Mouse (Mus musculus) ES-CJ7 (cell line): ENCODE results near the gene Stn1.

Experiments
- DNase-seq: peaks from one replicate; pipeline ENCODE4 v3.0.0; 2011; ENCODE audit warnings: low read depth, low spot score

Gene Stn1

GRCm38 (mm10) chr19:47542441-47542840 is 5.1 kb upstream of the Stn1 start:
- no peak for DNase-seq

DNA sequence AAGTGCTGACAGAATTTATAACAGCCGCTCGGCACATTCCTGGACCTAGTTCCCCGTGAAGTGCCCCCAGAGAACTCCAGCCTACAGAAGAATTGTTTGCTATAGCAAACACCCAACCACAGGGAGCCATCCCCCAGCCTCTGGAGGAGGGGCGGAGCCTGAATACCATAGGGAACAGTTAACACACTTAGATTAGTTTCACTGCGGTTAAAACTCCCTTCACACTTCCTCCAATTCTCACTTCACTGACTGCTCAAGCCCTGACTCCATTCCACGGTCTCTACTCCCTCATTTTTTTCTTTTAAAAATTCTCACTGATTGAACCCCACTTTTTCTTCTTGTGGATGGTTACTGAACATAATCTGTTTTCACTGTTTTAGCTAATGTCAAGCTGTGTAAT is 1.5 kb upstream of the Stn1 start:
- DNase-seq, result peak; percentile 38

- no peak for DNase-seq
These were observed 572 bp upstream of the Stn1 start for GRCm38 (mm10) chr19:47537879-47538278.

GRCm38 (mm10) chr19:47536521-47537299 is 597 bp downstream of the Stn1 start:
- peak; percentile 99 for DNase-seq

GRCm38 (mm10) chr19:47534131-47534530 is 3.2 kb downstream of the Stn1 start:
- no peak for DNase-seq

DNA sequence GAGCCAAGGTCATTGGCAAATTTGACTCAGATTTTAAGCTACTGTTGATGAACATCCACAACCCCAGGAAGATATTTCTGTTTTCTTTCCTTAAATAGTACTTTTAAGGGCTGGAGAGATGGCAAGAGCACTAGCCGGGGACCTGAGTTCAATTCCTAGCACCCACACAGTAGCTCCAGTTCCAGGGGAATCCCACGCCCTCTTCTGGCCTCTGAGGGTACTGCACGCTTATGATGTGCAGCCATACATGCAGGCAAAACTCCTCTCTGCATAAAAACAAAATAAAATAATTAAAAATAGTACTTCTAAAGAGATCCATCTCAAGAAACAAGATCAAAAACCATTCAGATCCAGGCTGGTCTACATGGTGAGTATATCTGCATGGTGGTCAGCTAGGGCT is 4.9 kb downstream of the Stn1 start:
- peak; percentile 60 for DNase-seq

GRCm38 (mm10) chr19:47531309-47531708 is 6.0 kb downstream of the Stn1 start:
- no peak for DNase-seq

DNA sequence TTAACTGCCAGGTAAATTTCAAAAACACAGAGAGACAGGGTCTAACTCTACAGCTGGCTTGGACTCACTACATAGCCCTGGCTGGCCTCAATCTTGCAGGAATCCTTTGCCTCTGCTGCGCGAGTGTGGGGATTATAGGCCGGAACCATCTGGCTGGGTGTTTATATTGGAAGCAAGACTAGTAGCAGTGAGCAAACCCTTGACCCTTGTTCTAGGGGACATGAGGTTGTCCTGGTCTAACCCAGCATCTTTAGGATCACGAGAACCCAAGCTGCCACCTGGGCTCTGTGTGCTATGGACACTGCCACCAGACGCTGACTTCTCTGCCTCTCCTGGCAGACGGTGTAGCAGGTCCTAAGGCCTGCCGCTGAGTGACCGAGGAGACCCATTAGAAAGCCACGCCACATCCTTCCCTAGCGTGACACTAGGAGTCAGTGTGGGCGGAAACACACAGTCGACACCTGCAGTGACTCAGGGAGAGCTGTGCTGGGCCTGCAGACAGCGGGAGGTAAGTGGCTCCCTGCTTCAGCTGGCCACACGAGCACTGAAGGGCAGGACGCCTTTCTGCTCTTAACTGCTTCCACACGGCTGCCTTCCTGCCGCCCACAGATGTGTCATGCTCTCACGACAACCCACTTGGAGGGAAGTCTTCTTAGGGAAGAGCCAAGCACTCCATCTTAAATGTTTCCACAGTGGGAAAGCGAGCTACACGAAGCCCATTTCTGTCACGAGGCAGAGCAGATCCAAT is 10.9 kb downstream of the Stn1 start:
- no peak for DNase-seq

DNA sequence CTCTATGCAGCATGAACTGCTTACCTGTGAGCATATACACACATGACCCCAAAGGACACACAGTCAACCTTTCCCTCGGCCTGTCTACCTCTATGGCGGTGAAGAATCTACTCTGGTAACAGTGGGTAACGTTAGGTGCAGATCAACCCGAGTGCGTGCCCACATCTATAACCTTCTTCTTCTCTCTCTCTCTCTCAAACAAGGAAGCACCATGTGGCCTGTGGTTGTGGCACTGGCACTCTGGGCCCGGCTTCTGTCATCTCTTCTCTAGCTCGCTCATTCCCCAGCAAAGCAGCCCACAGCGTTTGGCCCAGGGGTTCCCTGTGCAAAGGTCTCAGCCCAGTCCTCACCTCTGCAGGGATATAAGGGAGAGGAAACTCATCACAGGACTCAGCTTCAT is 12.4 kb downstream of the Stn1 start:
- no peak for DNase-seq

DNA sequence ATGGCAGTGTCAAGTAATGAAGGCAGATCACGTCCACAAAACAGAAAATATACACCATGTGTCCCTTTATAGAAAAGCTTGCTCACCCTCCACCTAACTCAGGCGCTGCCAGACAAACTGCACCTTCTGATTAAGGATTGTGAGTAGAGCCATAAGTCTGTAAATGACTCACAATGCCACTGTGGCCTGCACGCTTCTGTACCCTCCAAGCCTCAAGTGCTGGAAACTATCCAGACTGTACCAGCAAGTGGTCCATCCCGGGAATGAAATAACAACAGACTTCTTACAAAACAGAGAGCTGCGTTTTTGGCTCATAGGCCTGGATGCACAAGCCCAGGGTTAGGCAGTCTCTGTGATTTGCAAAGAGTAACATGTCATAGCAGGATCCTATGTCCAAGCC is 15.9 kb downstream of the Stn1 start:
- DNase-seq, result no peak

GRCm38 (mm10) chr19:47519163-47519893 is 18.0 kb downstream of the Stn1 start:
- no peak for DNase-seq

DNA sequence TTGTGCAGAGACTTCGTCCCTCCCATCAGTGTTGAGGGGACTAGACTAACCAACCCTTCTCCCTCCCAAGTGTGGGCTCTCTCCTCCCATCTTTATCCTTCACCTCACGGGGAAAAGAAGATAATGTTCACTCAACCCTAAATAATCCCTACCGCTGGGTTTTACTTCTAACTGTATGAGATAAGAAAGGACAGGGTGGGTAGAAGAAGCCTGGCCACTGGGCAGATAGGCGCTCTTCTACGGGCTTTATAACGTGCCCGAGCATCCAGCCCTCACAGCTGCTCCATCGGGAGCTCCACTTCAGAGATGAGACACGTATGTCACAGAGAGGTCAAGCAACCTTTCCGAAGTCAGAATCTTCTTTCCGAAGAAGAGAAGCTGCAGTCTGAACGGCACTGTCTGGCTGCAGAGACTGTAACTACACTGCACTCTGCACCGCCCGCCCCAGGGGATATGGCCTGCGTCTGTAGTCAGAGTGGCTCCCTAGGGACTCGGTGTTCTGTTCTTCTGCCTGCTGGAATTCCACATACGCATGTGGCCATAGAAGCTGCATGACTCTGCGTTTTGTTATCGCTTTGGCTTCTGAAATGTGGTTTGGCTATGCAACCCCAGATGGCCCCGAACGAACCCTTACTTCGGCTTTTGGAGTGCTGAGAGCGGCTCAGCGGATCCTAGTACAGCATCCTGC is 18.7 kb downstream of the Stn1 start:
- no peak for DNase-seq

DNA sequence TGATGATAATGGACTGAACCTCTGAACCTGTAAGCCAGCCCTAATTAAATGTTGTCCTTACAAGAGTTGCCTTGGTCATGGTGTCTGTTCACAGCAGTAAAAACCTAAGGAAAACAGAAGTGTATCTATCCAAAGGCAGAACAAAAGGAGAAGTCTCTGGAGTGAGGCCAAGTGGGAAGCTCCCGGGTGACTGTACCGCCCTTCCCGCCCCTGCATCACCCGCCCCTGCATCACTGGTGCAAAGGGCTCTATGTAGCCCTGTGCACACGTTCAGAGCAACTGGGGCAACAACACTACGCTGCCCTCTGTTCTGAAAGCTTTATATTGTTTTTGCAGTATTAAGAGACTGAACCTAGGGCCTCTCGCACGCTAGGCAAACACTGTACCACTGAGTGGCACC is 19.7 kb downstream of the Stn1 start:
- no peak for DNase-seq

- DNase-seq, result no peak
These were observed 20.4 kb downstream of the Stn1 start for GRCm38 (mm10) chr19:47516879-47517278.

GRCm38 (mm10) chr19:47515091-47515490 is 22.2 kb downstream of the Stn1 start:
- DNase-seq, result no peak

DNA sequence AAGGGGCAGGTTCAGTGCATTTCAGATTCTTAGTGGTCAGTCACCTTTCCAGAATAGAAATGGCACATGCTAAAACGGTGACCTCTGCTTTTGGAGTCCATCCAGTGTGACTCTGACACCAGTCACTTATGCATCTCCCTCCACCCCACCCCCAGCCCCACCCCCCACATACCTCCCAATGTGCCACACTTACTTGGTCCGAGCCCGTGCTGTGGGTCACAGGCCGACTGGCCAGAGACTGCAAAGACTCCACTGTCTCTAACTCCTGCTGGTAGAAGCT is 23.7 kb downstream of the Stn1 start:
- no peak for DNase-seq

GRCm38 (mm10) chr19:47512794-47513617 is 24.3 kb downstream of the Stn1 start:
- DNase-seq, result no peak

DNA sequence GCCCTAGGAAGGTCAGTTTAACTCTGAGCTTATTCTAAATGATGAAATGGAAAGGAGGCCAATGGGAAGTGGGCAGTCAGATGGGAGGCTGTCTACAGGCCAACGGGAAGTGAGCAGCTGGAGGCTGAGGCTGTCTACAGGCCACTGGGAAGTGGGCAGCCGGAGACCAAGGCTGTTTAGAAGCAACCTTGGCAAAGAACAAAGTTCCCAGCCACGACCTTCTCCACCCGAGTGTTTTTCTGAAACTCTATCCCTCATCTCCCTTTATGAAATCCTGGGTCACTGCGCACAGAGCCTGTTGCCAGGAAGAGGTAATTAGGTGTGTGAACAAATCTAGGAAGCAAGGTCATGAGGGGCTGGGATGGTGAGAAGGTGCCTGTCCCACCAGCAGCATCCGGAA is 25.3 kb downstream of the Stn1 start:
- no peak for DNase-seq

DNA sequence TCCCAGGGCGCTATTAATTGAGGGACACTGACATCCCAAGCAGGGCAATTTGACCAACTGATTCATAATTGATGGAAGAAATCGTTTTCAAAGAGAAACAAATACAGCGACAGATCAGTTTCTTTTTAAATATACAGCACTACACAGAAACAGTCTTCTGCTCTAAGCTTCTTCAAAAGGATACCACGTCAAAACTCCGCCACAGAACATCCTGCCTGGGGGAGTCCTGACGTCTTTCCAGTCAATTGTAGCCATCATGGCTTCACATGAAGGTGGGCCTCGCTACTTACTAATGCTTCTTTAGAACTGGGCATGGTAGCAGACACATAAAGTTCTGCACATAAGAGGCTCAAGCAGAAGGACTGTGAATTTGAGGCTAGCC is 26.0 kb downstream of the Stn1 start:
- no peak for DNase-seq

- DNase-seq, result no peak
These were observed 26.6 kb downstream of the Stn1 start for GRCm38 (mm10) chr19:47510473-47511293.

DNA sequence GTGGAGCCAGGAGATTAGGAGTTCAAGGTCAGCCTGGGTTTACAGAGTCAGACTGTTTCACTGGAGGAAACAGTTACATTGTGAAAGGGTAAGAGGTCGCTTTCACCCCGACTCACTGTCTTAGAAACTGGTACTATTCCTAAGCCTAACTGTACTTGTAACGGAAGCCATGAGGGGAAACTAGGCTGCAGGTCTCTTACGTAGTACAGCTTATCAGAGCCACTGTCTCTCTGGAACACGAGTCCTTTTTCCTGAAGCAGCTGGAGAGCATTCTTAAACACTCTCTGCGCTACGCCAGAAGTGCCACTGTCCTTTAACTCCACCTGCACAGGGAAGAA is 27.2 kb downstream of the Stn1 start:
- DNase-seq, result no peak
